ENCODE assay signal across 15 mouse cellular contexts in genomic region chr17:28293716-28294115, GRCm38 (mm10). TPM values are rescaled to one million over a fixed set of nuclear protein-coding genes. Genes with fewer than 3 reads are reported as not detected.
DNase-seq lines count a peak whose midpoint lies in the region; ATAC-seq and TF ChIP-seq lines count a peak whose summit lies in the region.
"Had no signal": no experiment of that assay in that cellular context is flagged by ENCODE, and none has a peak within 500 bp of the region (broad histone marks: within the 10 kb centered on the region; RNA-seq: fewer than 3 reads in every experiment).

No protein-coding gene starts in this region.

- peaks cover 25% of the 10 kb centered on the region for H3K4me1 ChIP-seq in hindbrain, embryonic 10.5 days (replicated peaks)
- 0 out of 2 replicates have a peak, but pooled peaks cover 9% of the 10 kb centered on the region for H3K4me1 ChIP-seq in hindbrain, embryonic 14.5 days (replicated peaks; ENCODE audit: control insufficient read depth, insufficient read depth, low read length)
- peaks cover 12% of the 10 kb centered on the region; the same call in 1 of the 2 replicates for H3K4me1 ChIP-seq in stomach, embryonic 16.5 days (ENCODE audit: control insufficient read depth, insufficient read depth, low read length)
- no peaks in the 10 kb centered on the region for H3K4me1 ChIP-seq in stomach, postnatal 0 days (replicated peaks; ENCODE audit: control insufficient read depth, insufficient read depth)
- H3K4me1 ChIP-seq in limb, embryonic 10.5 days: peaks cover 18% of the 10 kb centered on the region

- DNase-seq in hindbrain, embryonic 10.5 days (ENCODE audit: low spot score): no peak
- no peak for DNase-seq in hindbrain, embryonic 14.5 days (ENCODE audit: low spot score)
- no peak for DNase-seq in stomach, postnatal 0 days (ENCODE audit: low spot score)
- DNase-seq in limb, embryonic 10.5 days (ENCODE audit: low spot score): no peak
- no peak for DNase-seq in retina, embryonic 14.5 days (ENCODE audit: low spot score)
- DNase-seq in frontal cortex, adult 2 months (ENCODE audit: extremely low spot score in 1 of 2, low spot score in 1 of 2): no peak
- DNase-seq: cerebellum, adult 2 months; lung, postnatal 10 days; thymus, postnatal 4 days had no signal

- no peak overlapping the region for H3K4me2 ChIP-seq in hindbrain, embryonic 14.5 days (replicated peaks)
- H3K4me2 ChIP-seq in stomach, embryonic 16.5 days (ENCODE audit: low read depth, low read length): no peak overlapping the region
- H3K4me2 ChIP-seq in stomach, postnatal 0 days (replicated peaks; ENCODE audit: low read depth): no peak overlapping the region
- H3K4me2 ChIP-seq: kidney, embryonic 15.5 days; midbrain, embryonic 12.5 days had no signal

- no peaks in the 10 kb centered on the region for H3K27me3 ChIP-seq in hindbrain, embryonic 10.5 days (ENCODE audit: insufficient read depth, poor library complexity, severe bottlenecking)
- no peaks in the 10 kb centered on the region for H3K27me3 ChIP-seq in hindbrain, embryonic 14.5 days (ENCODE audit: control insufficient read depth, insufficient read depth, low read length)
- H3K27me3 ChIP-seq in stomach, embryonic 16.5 days (ENCODE audit: control insufficient read depth, insufficient read depth, low read length): no peaks in the 10 kb centered on the region
- no peaks in the 10 kb centered on the region for H3K27me3 ChIP-seq in stomach, postnatal 0 days (ENCODE audit: control insufficient read depth, insufficient read depth, low read length)
- no peaks in the 10 kb centered on the region for H3K27me3 ChIP-seq in limb, embryonic 10.5 days (ENCODE audit: low read depth, poor library complexity, severe bottlenecking)
- H3K27me3 ChIP-seq: kidney, embryonic 15.5 days; midbrain, embryonic 12.5 days had no signal

- no peak overlapping the region for H3K9ac ChIP-seq in hindbrain, embryonic 14.5 days
- H3K9ac ChIP-seq in stomach, embryonic 16.5 days (ENCODE audit: low read length): no peak overlapping the region
- H3K9ac ChIP-seq in stomach, postnatal 0 days (ENCODE audit: low read length): no peak overlapping the region
- H3K9ac ChIP-seq: kidney, embryonic 15.5 days; liver, embryonic 14.5 days; midbrain, embryonic 12.5 days had no signal

- ATAC-seq in hindbrain, embryonic 14.5 days (ENCODE audit: low FRiP score): no peak
- ATAC-seq in stomach, embryonic 16.5 days (ENCODE audit: insufficient read depth, low FRiP score): no peak
- ATAC-seq in stomach, postnatal 0 days (ENCODE audit: low FRiP score, low TSS enrichment): no peak

- H3K9me3 ChIP-seq in hindbrain, embryonic 10.5 days: peaks cover 6% of the 10 kb centered on the region; the same call in 1 of the 2 replicates
- H3K9me3 ChIP-seq in hindbrain, embryonic 14.5 days (ENCODE audit: control insufficient read depth, low read length): no peaks in the 10 kb centered on the region
- no peaks in the 10 kb centered on the region for H3K9me3 ChIP-seq in stomach, embryonic 16.5 days (replicated peaks; ENCODE audit: control insufficient read depth, low read length)
- no peaks in the 10 kb centered on the region for H3K9me3 ChIP-seq in stomach, postnatal 0 days (ENCODE audit: control insufficient read depth, low read length)
- H3K9me3 ChIP-seq in limb, embryonic 10.5 days (replicated peaks): no peaks in the 10 kb centered on the region
- H3K9me3 ChIP-seq: midbrain, embryonic 12.5 days had no signal

- TF ChIP-seq EP300 in stomach, postnatal 0 days (optimal IDR thresholded peaks at IDR 0.05): no peak

- H3K36me3 ChIP-seq in hindbrain, embryonic 10.5 days: peaks cover 33% of the 10 kb centered on the region
- H3K36me3 ChIP-seq in hindbrain, embryonic 14.5 days (replicated peaks; ENCODE audit: control insufficient read depth, insufficient read depth): no peaks in the 10 kb centered on the region
- peaks cover 2% of the 10 kb centered on the region; the same call in 1 of the 2 replicates for H3K36me3 ChIP-seq in stomach, embryonic 16.5 days (ENCODE audit: control insufficient read depth, insufficient read depth, low read length)
- peaks cover 14% of the 10 kb centered on the region for H3K36me3 ChIP-seq in stomach, postnatal 0 days (ENCODE audit: control insufficient read depth, insufficient read depth, low read length)
- peaks cover 31% of the 10 kb centered on the region for H3K36me3 ChIP-seq in limb, embryonic 10.5 days

- H3K27ac ChIP-seq in hindbrain, embryonic 10.5 days: peak overlapping the region; percentile 37
- H3K27ac ChIP-seq in hindbrain, embryonic 14.5 days: no peak overlapping the region
- 0 out of 2 replicates have a peak overlapping the region, but pooled peaks have one; percentile 36 for H3K27ac ChIP-seq in stomach, embryonic 16.5 days (ENCODE audit: low read length)
- no peak overlapping the region for H3K27ac ChIP-seq in stomach, postnatal 0 days (replicated peaks)
- H3K27ac ChIP-seq in limb, embryonic 10.5 days: peak overlapping the region; percentile 59; the same call in 1 of the 2 replicates
- H3K27ac ChIP-seq: heart, adult 2 months; kidney, embryonic 15.5 days; liver, embryonic 14.5 days; midbrain, embryonic 12.5 days had no signal

- no peak overlapping the region for H3K4me3 ChIP-seq in hindbrain, embryonic 10.5 days
- no peak overlapping the region for H3K4me3 ChIP-seq in hindbrain, embryonic 14.5 days (replicated peaks; ENCODE audit: low read length)
- no peak overlapping the region for H3K4me3 ChIP-seq in stomach, embryonic 16.5 days (replicated peaks; ENCODE audit: low read length)
- no peak overlapping the region for H3K4me3 ChIP-seq in stomach, postnatal 0 days (ENCODE audit: low read depth, low read length)
- no peak overlapping the region for H3K4me3 ChIP-seq in limb, embryonic 10.5 days
- H3K4me3 ChIP-seq: erythroblast, embryonic 14.5 days; heart, adult 2 months; kidney, embryonic 15.5 days; midbrain, embryonic 12.5 days had no signal

- 72% methylated on average over 4 of the region's 4 CpGs for WGBS in hindbrain, embryonic 10.5 days
- 86% methylated on average over 4 of the region's 4 CpGs for WGBS in hindbrain, embryonic 14.5 days
- WGBS in stomach, embryonic 16.5 days: 74% methylated on average over 4 of the region's 4 CpGs
- 64% methylated on average over 4 of the region's 4 CpGs for WGBS in stomach, postnatal 0 days
- 69% methylated on average over 4 of the region's 4 CpGs for WGBS in limb, embryonic 10.5 days

- no peak for TF ChIP-seq CTCF in stomach, postnatal 0 days (IDR thresholded peaks at IDR 0.05; ENCODE audit: low read depth)

RNA-seq across cellular contexts. Expression of gene Fance, which starts 19.6 kb away (rescaled TPM):
- polyA plus RNA-seq in hindbrain, embryonic 10.5 days (2016; fragmentation: Nextera tagmentation; extraction: Ambion mirVana): 32.6 and 32.9 TPM in 2 replicates
- 22.0 and 22.6 TPM in 2 replicates for polyA plus RNA-seq in hindbrain, embryonic 14.5 days (2014; fragmentation: Nextera tagmentation; extraction: Ambion mirVana)
- 19.0 and 20.4 TPM in 2 replicates for polyA plus RNA-seq in stomach, embryonic 16.5 days (2015; fragmentation: Nextera tagmentation; extraction: Ambion mirVana)
- 19.2 and 20.4 TPM in 2 replicates for polyA plus RNA-seq in stomach, postnatal 0 days (2015; fragmentation: Nextera tagmentation; extraction: Ambion mirVana)
- polyA plus RNA-seq in limb, embryonic 10.5 days (2016; fragmentation: Nextera tagmentation; extraction: Ambion mirVana): 32.9 and 35.5 TPM in 2 replicates
- polyA plus RNA-seq in frontal cortex, adult 2 months (2012; rRNA removed): 16.9 and 18.7 TPM in 2 replicates

RNA-seq across cellular contexts. Expression of gene Rpl10a, which starts 34.6 kb away (rescaled TPM):
- 439 and 483 TPM in 2 replicates for polyA plus RNA-seq in hindbrain, embryonic 10.5 days (2016; fragmentation: Nextera tagmentation; extraction: Ambion mirVana)
- 370 and 441 TPM in 2 replicates for polyA plus RNA-seq in hindbrain, embryonic 14.5 days (2014; fragmentation: Nextera tagmentation; extraction: Ambion mirVana)
- 538 and 564 TPM in 2 replicates for polyA plus RNA-seq in stomach, embryonic 16.5 days (2015; fragmentation: Nextera tagmentation; extraction: Ambion mirVana)
- 491 and 514 TPM in 2 replicates for polyA plus RNA-seq in stomach, postnatal 0 days (2015; fragmentation: Nextera tagmentation; extraction: Ambion mirVana)
- 502 and 576 TPM in 2 replicates for polyA plus RNA-seq in limb, embryonic 10.5 days (2016; fragmentation: Nextera tagmentation; extraction: Ambion mirVana)
- polyA plus RNA-seq in frontal cortex, adult 2 months (2012; rRNA removed): 771 and 790 TPM in 2 replicates

RNA-seq across cellular contexts. Expression of gene Tead3, which starts 56.9 kb away (rescaled TPM):
- polyA plus RNA-seq in hindbrain, embryonic 10.5 days (2016; fragmentation: Nextera tagmentation; extraction: Ambion mirVana): 5.5 and 6.1 TPM in 2 replicates
- 1.3 and 1.4 TPM in 2 replicates for polyA plus RNA-seq in hindbrain, embryonic 14.5 days (2014; fragmentation: Nextera tagmentation; extraction: Ambion mirVana)
- polyA plus RNA-seq in stomach, embryonic 16.5 days (2015; fragmentation: Nextera tagmentation; extraction: Ambion mirVana): 11.8 and 12.3 TPM in 2 replicates
- 8.7 and 9.2 TPM in 2 replicates for polyA plus RNA-seq in stomach, postnatal 0 days (2015; fragmentation: Nextera tagmentation; extraction: Ambion mirVana)
- 5.2 and 9.8 TPM in 2 replicates for polyA plus RNA-seq in limb, embryonic 10.5 days (2016; fragmentation: Nextera tagmentation; extraction: Ambion mirVana)
- polyA plus RNA-seq in frontal cortex, adult 2 months (2012; rRNA removed): 2.5 and 2.9 TPM in 2 replicates

Comparison
In these comparisons a context has a peak if more than half of its experiments do, and no peak if none do; other contexts are left out.
1. H3K27ac ChIP-seq: peak in hindbrain, embryonic 10.5 days (single experiment), stomach, embryonic 16.5 days (single experiment) and limb, embryonic 10.5 days (single experiment); none in hindbrain, embryonic 14.5 days (single experiment) and stomach, postnatal 0 days (single experiment).